Mouse (Mus musculus): ENCODE measurements at regions not wholly inside any gene's neighbourhood (a gene's known extent, or its start where the extent isn't known, plus 50 kb on each side); places are given as distances from the start of the nearest gene placed in this dataset.
A peak's percentile ranks its signal among the peaks of the same experiment; 100 is the strongest.

GRCm38 (mm10) chr13:69182478-69182877, 183.1 kb upstream of the Adcy2 start:
- DNase-seq (ENCODE audit: low spot score in 2 of 2): no peak

- no peak for DNase-seq (ENCODE audit: low spot score in 2 of 2)
These were observed 191.3 kb upstream of the Adcy2 start for GRCm38 (mm10) chr13:69190661-69191060.

- no peak for DNase-seq (ENCODE audit: low spot score in 2 of 2)
These were observed 197.1 kb upstream of the Adcy2 start for GRCm38 (mm10) chr13:69196464-69196871.

- DNase-seq (ENCODE audit: low spot score in 2 of 2): no peak
These were observed 208.6 kb upstream of the Adcy2 start for GRCm38 (mm10) chr13:69207741-69208568.

- no peak for DNase-seq (ENCODE audit: low spot score in 2 of 2)
These were observed 209.2 kb upstream of the Adcy2 start for GRCm38 (mm10) chr13:69208569-69208881.

- DNase-seq (ENCODE audit: low spot score in 2 of 2): no peak
These were observed 217.2 kb upstream of the Adcy2 start for GRCm38 (mm10) chr13:69216579-69216978.

- DNase-seq (ENCODE audit: low spot score in 2 of 2): no peak
These were observed 221.1 kb upstream of the Adcy2 start for GRCm38 (mm10) chr13:69220425-69220824.

- no peak for DNase-seq (ENCODE audit: low spot score in 2 of 2)
These were observed 227.2 kb upstream of the Adcy2 start for GRCm38 (mm10) chr13:69226538-69226937.

GRCm38 (mm10) chr13:69230361-69230943, 231.1 kb upstream of the Adcy2 start:
- no peak for DNase-seq (ENCODE audit: low spot score in 2 of 2)

- peak in 1 of 2 experiments; percentile 35 for DNase-seq (ENCODE audit: low spot score in 2 of 2)
These were observed 237.0 kb upstream of the Adcy2 start for GRCm38 (mm10) chr13:69236386-69236785.

- peak in 1 of 2 experiments; percentile 36 for DNase-seq (ENCODE audit: low spot score in 2 of 2)
These were observed 238.6 kb upstream of the Adcy2 start for GRCm38 (mm10) chr13:69237918-69238317.

GRCm38 (mm10) chr13:69239261-69239915, 240.0 kb upstream of the Adcy2 start:
- no peak for DNase-seq (ENCODE audit: low spot score in 2 of 2)

- no peak for DNase-seq (ENCODE audit: low spot score in 2 of 2)
These were observed 243.4 kb upstream of the Adcy2 start for GRCm38 (mm10) chr13:69242544-69243296.

GRCm38 (mm10) chr13:69250334-69251129, 251.2 kb upstream of the Adcy2 start:
- no peak for DNase-seq (ENCODE audit: low spot score in 2 of 2)

- DNase-seq (ENCODE audit: low spot score in 2 of 2): no peak
These were observed 251.8 kb upstream of the Adcy2 start for GRCm38 (mm10) chr13:69251130-69251561.

- peak; percentile 67 to 70 for DNase-seq (ENCODE audit: low spot score in 2 of 2)
These were observed 253.0 kb upstream of the Adcy2 start for GRCm38 (mm10) chr13:69252335-69252734.

- no peak for DNase-seq (ENCODE audit: low spot score in 2 of 2)
These were observed 261.1 kb upstream of the Adcy2 start for GRCm38 (mm10) chr13:69260485-69260884.

GRCm38 (mm10) chr13:69260972-69261371, 261.6 kb upstream of the Adcy2 start:
- DNase-seq (ENCODE audit: low spot score in 2 of 2): no peak

- no peak for DNase-seq (ENCODE audit: low spot score in 2 of 2)
These were observed 264.4 kb upstream of the Adcy2 start for GRCm38 (mm10) chr13:69263722-69264121.

GRCm38 (mm10) chr13:69266071-69266470, 266.7 kb upstream of the Adcy2 start:
- DNase-seq (ENCODE audit: low spot score in 2 of 2): no peak

- DNase-seq (ENCODE audit: low spot score in 2 of 2): no peak
These were observed 261.0 kb upstream of the Nsun2 start for GRCm38 (mm10) chr13:69272506-69272905.
